Mouse (Mus musculus): ENCODE measurements around the gene Phtf2. TPM values are rescaled to one million over a fixed set of nuclear protein-coding genes. Genes with fewer than 3 reads are reported as not detected.
"Not testable (repeated sequence)": the region's sequence is repeated elsewhere in the genome, so short reads cannot be mapped to it uniquely, and the experiment has no call there.

Gene Phtf2
- polyA plus RNA-seq, 1 experiment from 2014 or later = 47.4 TPM

- Histone ChIP-seq H3K27ac (ENCODE audit: poor library complexity, severe bottlenecking) (no peak overlapping the region), H3K27me3 (replicated peaks) (no peaks in the 10 kb centered on the region), H3K4me2 (no peak overlapping the region), H3K9me3 (replicated peaks) (no peaks in the 10 kb centered on the region), H3K9ac (no peak overlapping the region), H3K36me3 (no peaks in the 10 kb centered on the region), H3K4me3 (no peak overlapping the region), H3K4me1 (replicated peaks) (peaks cover 12% of the 10 kb centered on the region)
- 51% methylated on average over 1 of the region's 1 CpGs for WGBS
- no peak for ATAC-seq (ENCODE audit: insufficient number of reproducible peaks, low FRiP score)
Measured at GRCm38 (mm10) chr5:20830717-20831116, 51.2 kb downstream of the Phtf2 start.

GRCm38 (mm10) chr5:20821647-20822046 lies 60.3 kb downstream of the Phtf2 start:
- Histone ChIP-seq H3K4me1 (replicated peaks) (peaks cover 14% of the 10 kb centered on the region), H3K27me3 (replicated peaks) (no peaks in the 10 kb centered on the region), H3K4me2 (no peak overlapping the region), H3K4me3 (no peak overlapping the region), H3K27ac (ENCODE audit: poor library complexity, severe bottlenecking) (0 out of 2 replicates have a peak overlapping the region, but pooled peaks have one; percentile 9), H3K9ac (no peak overlapping the region), H3K36me3 (no peaks in the 10 kb centered on the region), H3K9me3 (replicated peaks) (no peaks in the 10 kb centered on the region)
- 71% methylated on average over 1 of the region's 1 CpGs for WGBS
- no peak for ATAC-seq (ENCODE audit: insufficient number of reproducible peaks, low FRiP score)

- Histone ChIP-seq H3K4me3 (no peak overlapping the region), H3K4me2 (no peak overlapping the region), H3K9ac (no peak overlapping the region), H3K9me3 (replicated peaks) (no peaks in the 10 kb centered on the region), H3K4me1 (replicated peaks) (peaks cover 14% of the 10 kb centered on the region), H3K36me3 (no peaks in the 10 kb centered on the region), H3K27me3 (replicated peaks) (no peaks in the 10 kb centered on the region), H3K27ac (ENCODE audit: poor library complexity, severe bottlenecking) (no peak overlapping the region)
- ATAC-seq (ENCODE audit: insufficient number of reproducible peaks, low FRiP score) = no peak
Measured at GRCm38 (mm10) chr5:20821122-20821521, 60.8 kb downstream of the Phtf2 start.

- Histone ChIP-seq H3K36me3 (no peaks in the 10 kb centered on the region), H3K27ac (ENCODE audit: poor library complexity, severe bottlenecking) (no peak overlapping the region), H3K4me2 (no peak overlapping the region), H3K27me3 (replicated peaks) (no peaks in the 10 kb centered on the region), H3K9me3 (replicated peaks) (no peaks in the 10 kb centered on the region), H3K4me3 (no peak overlapping the region), H3K9ac (no peak overlapping the region), H3K4me1 (replicated peaks) (peaks cover 5% of the 10 kb centered on the region)
- ATAC-seq (ENCODE audit: insufficient number of reproducible peaks, low FRiP score) = no peak
- WGBS = 61% methylated on average over 2 of the region's 2 CpGs
Measured at GRCm38 (mm10) chr5:20815094-20815493, 66.8 kb downstream of the Phtf2 start.

GRCm38 (mm10) chr5:20810449-20810848 lies 71.5 kb downstream of the Phtf2 start:
- peaks cover 5% of the 10 kb centered on the region; the same call in 1 of the 2 replicates for H3K4me1 ChIP-seq (replicated peaks)
- no peak overlapping the region for H3K4me2 ChIP-seq
- H3K27ac ChIP-seq (ENCODE audit: poor library complexity, severe bottlenecking) = no peak overlapping the region
- no peaks in the 10 kb centered on the region for H3K9me3 ChIP-seq (replicated peaks)
- WGBS = 83% methylated on average over 6 of the region's 6 CpGs
- no peak overlapping the region for H3K9ac ChIP-seq
- H3K36me3 ChIP-seq = peaks cover 3% of the 10 kb centered on the region; the same call in 1 of the 2 replicates
- ATAC-seq (ENCODE audit: insufficient number of reproducible peaks, low FRiP score) = no peak
- H3K27me3 ChIP-seq (replicated peaks) = no peaks in the 10 kb centered on the region
- H3K4me3 ChIP-seq = no peak overlapping the region

GRCm38 (mm10) chr5:20795932-20796331 lies 86.0 kb downstream of the Phtf2 start:
- no peak overlapping the region for H3K27ac ChIP-seq (ENCODE audit: poor library complexity, severe bottlenecking)
- H3K27me3 ChIP-seq (replicated peaks) = no peaks in the 10 kb centered on the region
- WGBS = 92% methylated on average over 5 of the region's 5 CpGs
- peaks cover 26% of the 10 kb centered on the region for H3K36me3 ChIP-seq
- H3K4me1 ChIP-seq (replicated peaks) = peaks cover 13% of the 10 kb centered on the region
- no peak overlapping the region for H3K9ac ChIP-seq
- H3K4me2 ChIP-seq = no peak overlapping the region
- no peak for ATAC-seq (ENCODE audit: insufficient number of reproducible peaks, low FRiP score)
- H3K9me3 ChIP-seq (replicated peaks) = no peaks in the 10 kb centered on the region
- H3K4me3 ChIP-seq = no peak overlapping the region

GRCm38 (mm10) chr5:20791793-20792554 lies 90.0 kb downstream of the Phtf2 start:
- Histone ChIP-seq H3K4me3 (no peak overlapping the region), H3K9me3 (replicated peaks) (no peaks in the 10 kb centered on the region), H3K4me1 (replicated peaks) (peaks cover 13% of the 10 kb centered on the region), H3K27me3 (replicated peaks) (no peaks in the 10 kb centered on the region), H3K36me3 (peaks cover 25% of the 10 kb centered on the region), H3K9ac (no peak overlapping the region), H3K27ac (ENCODE audit: poor library complexity, severe bottlenecking) (peak overlapping the region; percentile 87), H3K4me2 (peak overlapping the region; percentile 16)
- WGBS = 48% methylated on average over 10 of the region's 10 CpGs
- ATAC-seq (ENCODE audit: insufficient number of reproducible peaks, low FRiP score) = peak; percentile 77; the same call in 1 of the 2 replicates

- not testable (repeated sequence) for ATAC-seq (ENCODE audit: insufficient number of reproducible peaks, low FRiP score); H3K4me1 ChIP-seq (replicated peaks); H3K4me2 ChIP-seq; H3K27ac ChIP-seq (ENCODE audit: poor library complexity, severe bottlenecking); H3K9me3 ChIP-seq (replicated peaks); H3K27me3 ChIP-seq (replicated peaks); H3K9ac ChIP-seq; H3K4me3 ChIP-seq
- peaks cover 17% of the 10 kb centered on the region for H3K36me3 ChIP-seq
- 93% methylated on average over 3 of the region's 5 CpGs for WGBS
Measured at GRCm38 (mm10) chr5:20786471-20786870, 95.5 kb downstream of the Phtf2 start.

GRCm38 (mm10) chr5:20781116-20781515 lies 100.8 kb downstream of the Phtf2 start:
- WGBS = 67% methylated on average over 1 of the region's 1 CpGs
- H3K27me3 ChIP-seq (replicated peaks) = no peaks in the 10 kb centered on the region
- H3K4me3 ChIP-seq = no peak overlapping the region
- H3K4me2 ChIP-seq = no peak overlapping the region
- H3K36me3 ChIP-seq = peaks cover 15% of the 10 kb centered on the region; the same call in 1 of the 2 replicates
- ATAC-seq (ENCODE audit: insufficient number of reproducible peaks, low FRiP score) = no peak
- no peak overlapping the region for H3K27ac ChIP-seq (ENCODE audit: poor library complexity, severe bottlenecking)
- H3K4me1 ChIP-seq (replicated peaks) = peaks cover 10% of the 10 kb centered on the region
- no peak overlapping the region for H3K9ac ChIP-seq
- H3K9me3 ChIP-seq (replicated peaks) = no peaks in the 10 kb centered on the region

GRCm38 (mm10) chr5:20779191-20779590 lies 102.7 kb downstream of the Phtf2 start:
- WGBS = 63% methylated on average over 2 of the region's 2 CpGs
- Histone ChIP-seq H3K4me2 (no peak overlapping the region), H3K27ac (ENCODE audit: poor library complexity, severe bottlenecking) (peak overlapping the region; percentile 34; the same call in 1 of the 2 replicates), H3K36me3 (peaks cover 12% of the 10 kb centered on the region; the same call in 1 of the 2 replicates), H3K4me1 (replicated peaks) (peaks cover 10% of the 10 kb centered on the region), H3K9me3 (replicated peaks) (no peaks in the 10 kb centered on the region), H3K4me3 (no peak overlapping the region), H3K9ac (no peak overlapping the region), H3K27me3 (replicated peaks) (no peaks in the 10 kb centered on the region)
- no peak for ATAC-seq (ENCODE audit: insufficient number of reproducible peaks, low FRiP score)

GRCm38 (mm10) chr5:20778274-20778984 lies 103.5 kb downstream of the Phtf2 start:
- peak; percentile 59; the same call in 1 of the 2 replicates for ATAC-seq (ENCODE audit: insufficient number of reproducible peaks, low FRiP score)
- H3K36me3 ChIP-seq = peaks cover 12% of the 10 kb centered on the region; the same call in 1 of the 2 replicates
- H3K4me2 ChIP-seq = no peak overlapping the region
- no peak overlapping the region for H3K9ac ChIP-seq
- H3K4me1 ChIP-seq (replicated peaks) = peaks cover 10% of the 10 kb centered on the region
- H3K27me3 ChIP-seq (replicated peaks) = no peaks in the 10 kb centered on the region
- H3K4me3 ChIP-seq = no peak overlapping the region
- H3K27ac ChIP-seq (ENCODE audit: poor library complexity, severe bottlenecking) = peak overlapping the region; percentile 44
- 47% methylated on average over 8 of the region's 8 CpGs for WGBS
- no peaks in the 10 kb centered on the region for H3K9me3 ChIP-seq (replicated peaks)

All from heart, embryonic 12.5 days (tissue).